Mouse (Mus musculus) CH12.LX (cell line): Measurements from ENCODE around the gene Thap8. TPM values are rescaled to one million over a fixed set of nuclear protein-coding genes. Genes with fewer than 3 reads are reported as not detected.
A peak's percentile ranks its signal among the peaks of the same experiment; 100 is the strongest.

Source experiments
- DNase-seq: peaks from one replicate; pipeline ENCODE4 v3.0.0-alpha.2; 2013; ENCODE audit errors: extremely low read depth
- H3K27ac ChIP-seq: 2 replicates; pipeline ENCODE4 v1.5.1; 2012; ENCODE audit warnings: low read depth, mild to moderate bottlenecking, control low read depth, moderate library complexity; ENCODE audit not compliant: insufficient read depth
- H3K27me3 ChIP-seq: replicated peaks from 2 replicates; pipeline ENCODE3; 2012; ENCODE audit warnings: inconsistent platforms
- H3K36me3 ChIP-seq, 2 experiments: replicated peaks in 1 of 2; 2 replicates each; pipeline versions ENCODE3 to v1.6.1; 2012; ENCODE audit warnings: inconsistent platforms in 1 of 2, low read length in 1 of 2, mild to moderate bottlenecking in 1 of 2, mixed read lengths in 1 of 2, moderate library complexity in 1 of 2; ENCODE audit not compliant: control insufficient read depth in 1 of 2, insufficient read depth in 1 of 2
- H3K4me1 ChIP-seq, 2 experiments: 2 replicates each; pipeline ENCODE4 v1.6.1; 2012; ENCODE audit warnings: inconsistent platforms in 1 of 2, moderate library complexity in 1 of 2; ENCODE audit not compliant: insufficient read depth in 2 of 2, control insufficient read depth in 1 of 2
- H3K4me2 ChIP-seq: 2 replicates; pipeline ENCODE4 v1.6.1; 2012; ENCODE audit warnings: low read depth, mild to moderate bottlenecking, control low read depth; ENCODE audit not compliant: poor library complexity, insufficient read depth, severe bottlenecking
- H3K4me3 ChIP-seq, 3 experiments: fragments of 150-350 bp in 1 of 3; sonication (generic) in 1 of 3; replicated peaks in 1 of 3; 2 replicates each; pipeline versions ENCODE3 to v1.5.1; 2011 to 2012; ENCODE audit warnings: low read depth in 2 of 3, low read length in 2 of 3, mild to moderate bottlenecking in 2 of 3, moderate library complexity in 2 of 3, control low read depth in 1 of 3, improper control_type of control experiment in 1 of 3, inconsistent platforms in 1 of 3, mixed read lengths in 1 of 3; ENCODE audit not compliant: poor library complexity in 1 of 3
- H3K79me2 ChIP-seq: replicated peaks from 2 replicates; pipeline ENCODE4 v1.6.1; 2012; ENCODE audit warnings: mild to moderate bottlenecking, moderate library complexity; ENCODE audit not compliant: control insufficient read depth, poor library complexity, insufficient read depth, severe bottlenecking; ENCODE audit errors: extremely low read depth
- H3K9ac ChIP-seq: 2 replicates; pipeline ENCODE4 v1.6.1; 2012; ENCODE audit warnings: low read depth, mild to moderate bottlenecking, control low read depth, moderate library complexity; ENCODE audit not compliant: insufficient read depth
- H3K9me3 ChIP-seq: replicated peaks from 2 replicates; pipeline ENCODE3; 2012; ENCODE audit warnings: low read length, inconsistent platforms, mixed read lengths
- CTCF ChIP-seq, 2 experiments: IDR thresholded peaks in 1 of 2; conservative IDR thresholded peaks in 1 of 2; 2 replicates each; pipeline ENCODE4 v1.5.1; 2011 to 2012; ENCODE audit warnings: low read depth in 2 of 2, low read length in 2 of 2, improper control_type of control experiment in 1 of 2, inconsistent platforms in 1 of 2, mild to moderate bottlenecking in 1 of 2, moderate library complexity in 1 of 2
- E2F4 ChIP-seq: IDR thresholded peaks from 2 replicates; pipeline ENCODE4 v1.6.1; 2011; ENCODE audit warnings: low read depth, low read length, improper control_type of control experiment; ENCODE audit not compliant: insufficient replicate concordance
- EP300 ChIP-seq: IDR thresholded peaks from 2 replicates; pipeline ENCODE4 v1.6.1; 2011; ENCODE audit warnings: low read length, improper control_type of control experiment
- ETS1 ChIP-seq: conservative IDR thresholded peaks from 2 replicates; pipeline ENCODE4 v1.6.1; 2012; ENCODE audit warnings: low read depth, mild to moderate bottlenecking, inconsistent platforms, low read length, improper control_type of control experiment, moderate library complexity
- GABPA ChIP-seq: IDR thresholded peaks from 2 replicates; pipeline ENCODE4 v1.6.1; 2012; ENCODE audit warnings: low read depth, low read length, improper control_type of control experiment, inconsistent platforms; ENCODE audit not compliant: insufficient replicate concordance
- HCFC1 ChIP-seq: IDR thresholded peaks from 2 replicates; pipeline ENCODE4 v1.6.1; 2012; ENCODE audit warnings: low read depth, mild to moderate bottlenecking, inconsistent platforms, low read length, improper control_type of control experiment
- MAZ ChIP-seq: IDR thresholded peaks from 2 replicates; pipeline ENCODE4 v1.6.1; 2012; ENCODE audit warnings: low read depth, mild to moderate bottlenecking, inconsistent platforms, low read length, improper control_type of control experiment, moderate library complexity
- MXI1 ChIP-seq: IDR thresholded peaks from 2 replicates; pipeline ENCODE4 v1.6.1; 2011; ENCODE audit warnings: mild to moderate bottlenecking, low read depth, low read length, improper control_type of control experiment
- NELFE ChIP-seq: IDR thresholded peaks from 2 replicates; pipeline ENCODE4 v1.6.1; 2011; ENCODE audit warnings: low read depth, low read length, improper control_type of control experiment
- NRF1 ChIP-seq: IDR thresholded peaks from 2 replicates; pipeline ENCODE4 v1.6.1; 2014; ENCODE audit warnings: low read depth, mild to moderate bottlenecking, inconsistent platforms, low read length, improper control_type of control experiment, moderate library complexity
- PAX5 ChIP-seq: IDR thresholded peaks from 2 replicates; pipeline ENCODE4 v1.6.1; 2012; ENCODE audit warnings: low read length, inconsistent platforms, mixed read lengths
- RCOR1 ChIP-seq: conservative IDR thresholded peaks from 2 replicates; pipeline ENCODE4 v1.6.1; 2012; ENCODE audit warnings: low read depth, mild to moderate bottlenecking, inconsistent platforms, low read length, improper control_type of control experiment
- TBP ChIP-seq: conservative IDR thresholded peaks from 2 replicates; pipeline ENCODE4 v1.6.1; 2011; ENCODE audit warnings: low read depth, low read length, improper control_type of control experiment
- TCF12 ChIP-seq: IDR thresholded peaks from 2 replicates; pipeline ENCODE4 v1.6.1; 2014; ENCODE audit warnings: low read depth, mild to moderate bottlenecking, inconsistent platforms, low read length, improper control_type of control experiment
- UBTF ChIP-seq: IDR thresholded peaks from 2 replicates; pipeline ENCODE4 v1.6.1; 2012; ENCODE audit warnings: low read depth, mild to moderate bottlenecking, inconsistent platforms, low read length, improper control_type of control experiment, moderate library complexity
- USF1 ChIP-seq: IDR thresholded peaks from 2 replicates; pipeline ENCODE4 v1.6.1; 2014; ENCODE audit warnings: low read depth, mild to moderate bottlenecking, inconsistent platforms, low read length, improper control_type of control experiment
- USF2 ChIP-seq: conservative IDR thresholded peaks from 2 replicates; pipeline ENCODE4 v1.6.1; 2011; ENCODE audit warnings: low read depth, low read length, improper control_type of control experiment
- ZC3H11A ChIP-seq: IDR thresholded peaks from 2 replicates; pipeline ENCODE4 v1.6.1; 2012; ENCODE audit warnings: low read depth, mild to moderate bottlenecking, inconsistent platforms, low read length, improper control_type of control experiment
- ZKSCAN1 ChIP-seq: IDR thresholded peaks from 2 replicates; pipeline ENCODE4 v1.6.1; 2012; ENCODE audit warnings: low read depth, inconsistent platforms, low read length, improper control_type of control experiment, borderline replicate concordance
- ZMIZ1 ChIP-seq: IDR thresholded peaks from 2 replicates; pipeline ENCODE4 v1.6.1; 2012; ENCODE audit warnings: low read depth, mild to moderate bottlenecking, inconsistent platforms, low read length, improper control_type of control experiment
- ZNF384 ChIP-seq: IDR thresholded peaks from 2 replicates; pipeline ENCODE4 v1.6.1; 2012; ENCODE audit warnings: low read depth, low read length, improper control_type of control experiment, inconsistent platforms
- dilution Hi-C: fragments of 300-500 bp; cut with MboI; formaldehyde crosslinking; loops from 2 replicates; pipeline ENCODE4 v1.14.3; 2020; ENCODE audit warnings: low sequenced_read_pairs; ENCODE audit not compliant: extremely low pct_unique_long_range_greater_than_20kb, extremely low pct_ligation_motif_present
- in situ Hi-C: fragments of 300-500 bp; cut with MboI; formaldehyde crosslinking; loops from 3 replicates; pipeline ENCODE4 v1.14.3; 2019; ENCODE audit warnings: low sequenced_read_pairs, low pct_ligation_motif_present, low pct_unique_long_range_greater_than_20kb, mixed read lengths
- polyA plus RNA-seq: library from polyadenylated mRNA; unstranded; fragments of >175 nt; gene quantifications from 2 replicates; pipeline ENCODE4 v1.2.1, GENCODE M21; 2012; ENCODE audit warnings: low read depth; ENCODE audit not compliant: insufficient read length
- total RNA-seq, 2 experiments: library from RNA; depleted of rRNA; stranded (reverse); fragments of 300-350 nt in 1 of 2; fragments of >200 nt in 1 of 2; gene quantifications; 2 replicates each; pipeline ENCODE4 v1.2.3; 2012 to 2014

The Thap8 gene
- total and polyA plus RNA-seq, 3 experiments, result 0.23 to 0.38 TPM; not detected in 1

DNA sequence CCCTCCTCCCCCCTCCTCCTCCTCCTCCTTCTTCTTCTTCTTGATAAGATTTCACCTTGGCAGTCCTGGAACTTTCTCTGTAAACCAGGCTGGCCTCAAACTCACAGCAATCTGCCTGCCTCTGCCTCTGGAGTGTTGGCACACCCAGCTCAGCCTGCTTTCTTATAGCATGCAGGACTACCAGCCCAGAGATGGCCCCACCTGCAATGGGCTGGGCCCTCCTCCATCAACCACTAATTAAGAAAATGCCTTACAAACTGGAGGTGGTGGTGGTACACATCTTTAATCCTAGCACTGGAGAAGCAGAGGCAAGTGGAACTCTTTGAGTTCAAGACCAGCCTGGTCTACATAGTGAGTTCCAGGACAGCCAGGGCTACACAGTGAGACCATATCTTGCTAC, 46.5 kb downstream of the Thap8 start:
- Histone ChIP-seq H3K4me1 (peaks cover 8 to 27% of the 10 kb centered on the region in 2 experiments), H3K79me2 (no peaks in the 10 kb centered on the region), H3K9me3 (peaks cover 18% of the 10 kb centered on the region), H3K27ac (no peak overlapping the region), H3K4me2 (no peak overlapping the region), H3K27me3 (peaks cover 36% of the 10 kb centered on the region), H3K36me3 (no peaks in the 10 kb centered on the region), H3K4me3 (no peak overlapping the region), H3K9ac (no peak overlapping the region)
- DNase-seq, result no peak
- no peak for TF ChIP-seq ZC3H11A
- no peak for TF ChIP-seq ZNF384
- TF ChIP-seq MXI1, result no peak
- TF ChIP-seq NELFE, result no peak
- no peak for TF ChIP-seq HCFC1
- no peak for TF ChIP-seq TCF12
- TF ChIP-seq USF1, result no peak
- TF ChIP-seq ETS1, result no peak
- TF ChIP-seq USF2, result no peak
- no peak for TF ChIP-seq GABPA
- TF ChIP-seq E2F4, result no peak
- TF ChIP-seq ZKSCAN1, result no peak
- no peak for TF ChIP-seq CTCF (conservative IDR thresholded peaks at IDR 0.05 in 1 of 2, IDR thresholded peaks at IDR 0.05 in 1 of 2; ENCODE audit: low read depth in 2 of 2, low read length in 2 of 2)
- TF ChIP-seq TBP, result no peak
- TF ChIP-seq ZMIZ1, result no peak
- no peak for TF ChIP-seq UBTF
- no peak for TF ChIP-seq MAZ
- dilution Hi-C loops (no loop called here), in situ Hi-C loops (no loop called here)

DNA sequence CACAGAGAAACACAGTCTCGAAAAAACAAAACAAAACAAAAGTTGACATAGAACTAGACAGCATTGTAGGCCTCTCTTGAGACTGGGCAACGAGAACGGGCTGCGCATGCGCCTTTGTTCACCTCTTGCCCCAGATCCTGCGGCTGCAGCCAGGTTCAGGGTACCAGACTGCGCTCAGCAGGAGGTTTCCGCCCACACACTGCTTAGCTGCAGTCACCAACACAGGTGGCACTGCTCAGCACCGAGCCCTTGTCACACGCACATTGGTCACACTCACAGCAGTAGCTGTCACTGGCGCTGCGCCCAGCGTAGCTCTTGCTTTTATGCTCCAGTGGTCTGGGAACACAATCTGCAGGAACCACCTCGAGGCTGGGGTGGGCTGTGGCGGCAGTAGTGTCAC, 47.2 kb downstream of the Thap8 start:
- Histone ChIP-seq H3K4me2 (no peak overlapping the region), H3K9ac (no peak overlapping the region), H3K36me3 (no peaks in the 10 kb centered on the region), H3K4me3 (no peak overlapping the region), H3K4me1 (peaks cover 8 to 28% of the 10 kb centered on the region in 2 experiments), H3K27me3 (peaks cover 39% of the 10 kb centered on the region), H3K79me2 (no peaks in the 10 kb centered on the region), H3K27ac (no peak overlapping the region), H3K9me3 (peaks cover 18% of the 10 kb centered on the region)
- dilution Hi-C loops, result no loop called here
- in situ Hi-C loops, result no loop called here
- DNase-seq, result no peak
- TF ChIP-seq ETS1, result no peak
- peak; percentile 50 for TF ChIP-seq NRF1
- no peak for TF ChIP-seq EP300
- TF ChIP-seq HCFC1, result no peak
- no peak for TF ChIP-seq RCOR1
- no peak for TF ChIP-seq PAX5
- no peak for TF ChIP-seq CTCF (conservative IDR thresholded peaks at IDR 0.05 in 1 of 2, IDR thresholded peaks at IDR 0.05 in 1 of 2; ENCODE audit: low read depth in 2 of 2, low read length in 2 of 2)
- TF ChIP-seq ZMIZ1, result no peak
